Mouse (Mus musculus) urinary bladder, postnatal 36 days (tissue): ENCODE results near the gene Olfr1412.

Experiments
- DNase-seq, 2 experiments: peaks; one replicate each; pipeline ENCODE4 v3.0.0; 2022; ENCODE audit warnings: low spot score in 2 of 2, mixed read lengths in 1 of 2

Gene Olfr1412

DNA sequence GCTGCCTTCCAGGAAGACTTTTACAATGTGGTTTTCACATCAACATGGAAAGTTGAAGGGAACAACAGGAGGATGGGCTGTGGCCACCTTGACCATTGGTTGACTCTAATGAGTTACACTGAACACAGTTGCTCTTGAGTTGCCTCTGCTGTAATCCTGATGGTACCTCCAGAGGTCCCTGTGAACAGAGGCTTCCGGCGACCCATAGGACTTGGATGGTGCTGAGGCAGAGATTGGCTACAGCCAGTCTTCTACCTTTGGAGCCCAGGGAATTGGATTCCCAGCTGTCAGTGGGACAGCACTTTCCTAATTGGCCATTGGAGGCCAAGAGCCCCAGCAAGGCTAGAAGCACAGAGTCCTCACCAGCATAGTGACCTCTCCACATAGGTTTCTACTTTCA lies at the start of gene Olfr1412:
TSS of gene Olfr1412 (plus strand) at position 301 of the 400 bp plus-strand sequence.
- no peak for DNase-seq

DNA sequence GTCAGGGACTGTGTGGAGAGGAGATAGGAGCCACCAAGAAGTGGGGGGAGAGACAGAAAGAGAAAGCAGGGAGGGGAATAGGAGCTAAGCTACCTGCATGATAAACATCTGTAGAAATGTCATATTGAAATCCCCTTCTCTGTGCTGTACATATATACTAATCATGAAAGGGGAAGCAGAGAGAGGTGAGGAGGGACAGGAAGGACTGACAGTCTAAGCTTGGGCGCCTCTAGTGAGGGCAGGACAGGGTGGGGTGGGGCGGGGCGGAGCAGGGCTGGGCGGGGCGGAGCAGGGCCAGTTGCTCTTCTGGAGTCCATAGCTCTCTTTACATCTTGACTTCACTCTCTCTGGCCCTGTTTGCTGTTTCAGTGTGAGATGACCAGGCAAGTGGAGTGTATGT lies 48.6 kb upstream of the Olfr1412 start:
- DNase-seq, result no peak

- DNase-seq, result no peak
These were observed 46.5 kb upstream of the Olfr1412 start for GRCm38 (mm10) chr1:92539071-92539470.

DNA sequence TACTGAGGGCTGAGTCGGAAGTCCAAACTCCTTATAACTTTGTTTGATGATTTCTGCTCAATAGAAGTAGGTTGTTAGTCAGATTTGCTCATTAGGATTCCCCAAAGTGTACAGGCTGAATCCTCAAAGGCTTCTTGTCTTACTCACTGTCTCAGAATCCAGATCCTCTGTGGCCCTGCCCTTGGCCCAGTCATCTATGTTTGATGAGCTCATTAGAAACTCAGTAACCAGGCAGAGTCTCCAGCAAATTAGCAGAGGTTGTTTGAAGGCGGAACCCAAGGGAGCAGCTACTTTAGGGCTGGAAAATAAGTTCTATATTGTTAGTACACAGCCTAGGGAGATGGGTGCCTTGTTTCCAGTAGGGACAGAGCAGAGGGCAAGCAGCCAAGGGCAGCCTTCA lies 39.6 kb upstream of the Olfr1412 start:
- DNase-seq, result no peak

GRCm38 (mm10) chr1:92571022-92571421 lies 14.6 kb upstream of the Olfr1412 start, which contains the start of gene Olfr1413:
Olfr1413 (plus strand) TSS chr1:92571322.
- DNase-seq, result no peak

GRCm38 (mm10) chr1:92594111-92594510 lies 8.5 kb downstream of the Olfr1412 start, which contains the start of gene Olfr1411:
Olfr1411 (plus strand) TSS chr1:92594411.
- no peak for DNase-seq

DNA sequence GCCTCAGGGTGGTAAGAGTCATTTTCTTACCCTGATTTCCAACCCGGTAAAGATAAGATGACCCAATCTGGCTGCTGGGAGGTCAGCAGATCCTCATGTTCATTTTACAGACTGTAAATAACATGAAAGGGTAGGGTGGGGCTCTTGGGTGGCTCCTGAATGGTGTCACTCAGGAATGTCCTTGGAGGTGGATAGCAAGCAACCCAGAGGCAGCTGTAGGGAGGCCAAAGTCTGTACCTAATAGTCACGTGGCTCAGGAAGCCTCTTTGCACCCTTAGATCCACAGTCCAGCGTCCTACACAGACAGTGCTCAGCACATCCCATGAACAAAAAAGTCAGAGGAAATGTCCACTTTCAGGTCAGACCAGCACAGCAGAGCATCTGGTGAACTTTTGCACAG lies 10.4 kb downstream of the Olfr1412 start:
- DNase-seq, result no peak

DNA sequence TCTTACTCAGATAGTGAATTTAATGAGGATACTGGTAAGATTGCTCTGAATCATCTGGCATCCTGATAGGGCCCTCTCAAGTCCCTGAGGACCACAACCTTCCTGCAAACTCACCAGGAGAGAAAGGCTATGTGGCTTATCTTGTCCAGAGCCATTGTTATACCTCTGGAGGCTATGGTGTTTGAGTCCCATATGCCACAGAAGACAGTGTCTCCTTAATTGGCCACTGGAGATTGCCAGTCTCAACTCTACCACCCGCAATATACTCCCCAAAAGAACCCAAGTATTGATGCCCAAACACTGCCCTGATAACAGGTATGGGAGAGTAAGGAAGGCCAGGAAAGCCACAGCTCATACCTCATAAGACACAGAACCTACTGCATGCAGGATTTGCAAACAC lies 19.9 kb downstream of the Olfr1412 start, which contains the start of gene Olfr1410:
TSS of gene Olfr1410 (plus strand) at position 301 of the 400 bp plus-strand sequence.
- no peak for DNase-seq

- DNase-seq, result no peak
These were observed 22.1 kb downstream of the Olfr1412 start for GRCm38 (mm10) chr1:92607711-92608110.

DNA sequence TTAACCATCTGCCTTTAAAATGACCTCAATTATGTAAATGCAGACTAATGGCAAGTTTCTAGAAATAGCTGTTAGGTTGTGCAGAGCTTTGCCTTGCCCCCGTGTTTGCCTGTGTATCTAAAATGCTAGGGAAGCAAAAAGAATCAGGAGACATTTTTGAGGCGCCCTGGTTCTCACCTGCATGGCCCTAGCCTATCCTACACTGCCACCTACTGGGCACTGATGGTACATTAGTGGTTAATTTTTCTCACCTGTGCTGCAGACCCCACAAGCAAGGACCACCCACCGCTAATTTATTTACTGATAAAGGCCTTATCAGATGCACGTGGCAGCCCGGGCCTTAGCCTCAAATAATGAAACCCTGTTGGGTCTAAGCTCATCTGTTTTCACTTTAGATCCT lies 25.4 kb downstream of the Olfr1412 start:
- DNase-seq, result peak; percentile 13 to 36

DNA sequence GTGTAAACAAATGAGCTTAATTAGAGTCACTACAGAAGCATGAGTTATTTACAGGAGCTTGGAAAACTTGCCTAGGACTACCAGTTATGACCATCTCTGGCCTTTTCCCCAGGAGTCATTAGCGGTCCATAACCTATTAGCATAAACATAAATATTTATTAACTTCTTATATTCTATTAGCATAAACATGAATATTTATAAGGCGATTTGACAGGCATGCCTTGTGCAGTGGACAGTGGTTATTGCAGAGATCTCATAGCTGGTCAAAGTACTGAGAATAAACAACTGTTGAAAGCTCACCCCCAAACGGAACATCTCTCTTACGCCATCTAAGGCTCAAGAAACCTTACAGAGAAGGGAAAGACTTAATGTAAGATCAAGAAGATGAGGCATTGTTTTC lies 27.6 kb downstream of the Olfr1412 start:
- no peak for DNase-seq

DNA sequence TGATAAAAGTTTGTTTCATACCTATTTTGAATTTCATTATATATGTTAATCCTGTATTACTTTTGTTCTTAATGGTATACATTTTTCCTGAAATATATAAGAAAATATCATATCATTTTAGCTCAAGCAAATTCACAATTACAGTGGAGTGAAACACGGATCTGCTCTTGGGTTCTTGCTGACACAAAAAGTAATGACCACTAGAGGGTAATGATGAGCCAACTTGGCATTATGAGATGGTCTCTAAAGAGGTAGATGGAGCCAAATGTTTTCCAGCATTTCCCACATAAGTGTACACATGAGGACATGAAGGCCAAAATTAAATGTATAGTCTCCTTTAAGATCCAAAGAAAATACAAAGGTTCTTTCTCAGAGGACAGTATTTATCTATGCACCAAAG lies 28.9 kb downstream of the Olfr1412 start:
- no peak for DNase-seq

DNA sequence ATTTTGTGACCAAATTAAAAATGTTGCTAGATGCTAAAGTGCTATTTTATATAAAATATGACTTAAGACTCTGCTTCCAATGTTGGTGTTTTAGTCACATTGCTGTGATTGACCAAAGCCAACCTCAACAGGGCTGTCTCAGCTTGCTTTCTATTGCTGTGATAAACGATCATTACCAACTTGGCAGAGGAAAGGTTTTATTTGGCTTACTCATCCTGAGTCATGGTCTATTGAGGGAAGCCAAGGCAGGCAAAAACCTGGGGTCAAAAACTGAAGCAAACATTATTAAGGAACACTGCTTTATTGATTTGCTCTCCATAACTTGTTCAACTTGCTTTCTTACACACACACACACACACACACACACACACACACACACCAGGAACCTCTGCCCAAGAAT lies 30.5 kb downstream of the Olfr1412 start:
- peak in 1 of 2 experiments; percentile 14 for DNase-seq

DNA sequence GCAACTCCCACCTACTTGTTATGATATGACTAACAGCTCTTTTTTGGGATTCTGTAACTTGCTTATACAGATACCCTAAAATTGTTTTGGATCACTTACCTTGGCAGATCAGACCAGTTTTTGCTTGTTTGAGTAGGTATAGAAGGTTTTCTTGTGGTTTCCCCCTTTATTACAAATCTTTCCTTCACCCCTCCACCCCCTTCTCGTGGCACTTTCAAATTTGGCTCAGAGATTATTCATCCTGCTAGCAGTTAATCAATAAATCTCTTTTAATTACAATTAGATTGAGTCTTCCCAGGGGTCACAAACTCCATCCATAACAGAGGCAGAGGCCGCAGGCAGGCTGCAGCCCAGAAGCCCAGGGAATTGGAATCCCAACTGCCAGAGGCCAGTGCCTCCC lies 31.9 kb downstream of the Olfr1412 start, which contains the start of gene Olfr12:
TSS of gene Olfr12 (plus strand) at position 301 of the 400 bp plus-strand sequence.
- no peak for DNase-seq

GRCm38 (mm10) chr1:92618360-92618759 lies 32.8 kb downstream of the Olfr1412 start:
- DNase-seq, result no peak

DNA sequence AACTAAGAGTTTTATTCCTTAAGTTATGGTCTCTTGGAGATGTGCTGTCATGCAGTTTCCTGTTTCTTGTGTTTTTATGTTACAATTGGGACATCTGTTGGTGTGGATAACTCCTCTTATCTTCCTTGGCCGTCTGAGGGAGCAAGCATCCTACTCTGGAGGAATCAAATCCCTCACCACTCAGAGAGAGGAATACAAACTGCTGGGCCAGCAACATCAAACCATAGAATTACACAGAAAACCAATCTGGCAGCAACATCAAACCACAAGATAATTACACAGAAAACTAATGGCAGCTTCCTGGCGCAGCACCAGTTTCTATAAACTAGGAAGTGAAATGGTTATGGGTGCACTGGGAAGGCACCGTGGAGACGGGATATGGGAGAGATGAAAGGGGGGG lies 42.6 kb downstream of the Olfr1412 start:
- DNase-seq, result no peak

GRCm38 (mm10) chr1:92632196-92632595 lies 46.6 kb downstream of the Olfr1412 start:
- DNase-seq, result no peak

DNA sequence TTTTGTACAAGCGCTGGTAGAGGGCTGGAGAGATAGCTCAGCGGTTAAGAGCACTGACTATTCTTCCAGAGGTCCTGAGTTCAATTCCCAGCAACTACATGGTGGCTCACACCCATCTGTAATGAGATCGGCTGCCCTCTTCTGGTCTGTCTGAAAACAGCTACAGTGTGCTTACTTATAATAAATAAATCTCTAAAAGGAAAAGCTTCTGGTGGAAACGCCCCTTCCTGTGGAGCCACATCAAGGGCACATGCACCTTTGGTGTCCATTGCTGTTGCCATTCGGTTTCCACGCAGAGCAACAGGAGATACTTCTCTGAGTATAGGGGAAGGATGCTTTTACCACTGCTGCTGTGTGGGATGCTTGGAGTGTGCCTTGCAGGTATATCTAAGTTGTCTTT lies 47.4 kb downstream of the Olfr1412 start:
- no peak for DNase-seq

DNA sequence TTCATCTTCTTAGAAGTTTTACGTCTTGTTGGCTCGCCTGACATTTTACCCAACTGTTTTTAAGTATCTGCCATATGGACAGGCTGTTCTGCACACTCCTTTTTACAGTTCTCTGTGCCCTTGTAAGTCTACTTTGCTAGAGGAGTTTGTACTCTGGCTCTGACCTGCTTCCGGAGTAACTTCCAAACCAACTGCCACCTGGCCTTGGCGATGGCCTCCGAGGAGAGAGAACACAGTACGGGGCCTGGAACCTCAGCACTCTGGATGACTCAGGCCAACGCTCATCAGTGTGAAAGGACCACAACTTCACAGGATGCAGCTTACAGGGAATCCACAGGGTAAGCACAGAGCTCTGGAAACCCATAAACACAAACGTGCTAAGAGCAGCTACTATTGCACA lies 48.1 kb downstream of the Olfr1412 start:
- DNase-seq, result no peak

GRCm38 (mm10) chr1:92634569-92634968 lies 49.0 kb downstream of the Olfr1412 start:
- DNase-seq, result no peak

DNA sequence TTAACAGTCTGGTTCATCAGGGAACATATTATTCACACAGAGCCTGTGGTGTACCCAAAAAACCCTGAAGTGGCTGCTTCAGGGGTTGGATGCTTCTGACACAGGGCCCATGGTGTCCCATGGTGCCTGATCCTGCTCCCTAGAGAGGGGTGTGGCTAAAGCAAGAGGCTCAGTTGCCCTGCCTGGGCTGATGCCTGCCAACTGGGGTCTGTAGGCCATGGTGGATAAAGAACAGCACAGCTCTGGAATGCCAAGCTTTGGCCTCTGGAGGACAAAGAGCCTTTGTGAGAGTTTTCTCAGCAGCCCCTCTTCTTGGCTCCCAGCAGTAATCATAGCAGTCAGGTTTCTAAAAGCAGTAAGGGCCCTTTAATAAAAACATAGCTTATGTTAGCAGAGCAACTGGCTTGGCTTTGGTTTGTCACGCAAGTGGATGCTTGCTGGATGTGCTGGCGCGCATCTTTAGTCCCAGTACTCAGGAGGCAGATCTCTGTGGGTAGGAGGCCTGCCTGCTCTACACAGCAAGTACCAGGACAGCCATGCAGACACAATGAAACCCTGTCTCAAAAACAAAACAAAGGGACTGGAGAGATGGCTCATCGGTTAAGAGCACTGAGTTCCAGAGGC lies 49.5 kb downstream of the Olfr1412 start:
- no peak for DNase-seq

GRCm38 (mm10) chr1:92636015-92636414 lies 50.4 kb downstream of the Olfr1412 start:
- no peak for DNase-seq

DNA sequence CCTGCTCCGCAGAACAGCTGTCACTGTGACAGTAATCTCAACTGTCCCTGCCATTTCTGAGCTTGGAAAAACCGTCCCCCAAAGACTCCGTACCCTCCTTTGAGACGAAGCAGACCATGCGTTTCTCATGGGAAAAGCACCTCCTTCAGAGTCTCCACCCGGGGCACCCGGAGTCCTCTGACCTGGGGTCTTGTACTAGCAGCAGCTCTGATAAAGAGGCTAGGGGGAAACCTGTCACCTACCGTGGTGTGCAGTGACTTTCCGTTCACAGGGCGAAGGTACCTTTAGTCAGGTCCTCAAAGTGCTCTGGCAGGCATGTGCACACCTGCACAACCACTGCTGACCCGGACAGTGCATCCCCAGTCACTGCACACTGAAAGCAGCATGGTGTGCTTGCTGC lies 51.1 kb downstream of the Olfr1412 start:
- no peak for DNase-seq
